Mouse (Mus musculus) layer of hippocampus, adult 18-20 months (tissue): ENCODE data around the gene Zfp326. TPM values are rescaled to one million over a fixed set of nuclear protein-coding genes. Genes with fewer than 3 reads are reported as not detected.
"Not testable (repeated sequence)": the region's sequence is repeated elsewhere in the genome, so short reads cannot be mapped to it uniquely, and the experiment has no call there.

Experiments used
- DNase-seq, 2 experiments: peaks; one replicate each; pipeline ENCODE4 v3.0.0; 2022; ENCODE audit warnings: low spot score in 2 of 2
- long read RNA-seq: library from polyadenylated mRNA; stranded (forward); transcript quantifications from one replicate; pipeline ENCODE4 v2.0.0, GENCODE M21; 2021
- total RNA-seq, 2 experiments: library from RNA; stranded (reverse); gene quantifications; 2 replicates each; pipeline ENCODE4 v1.2.3; 2021

Gene Zfp326
- total RNA-seq: 10 to 100 TPM; 34.2 to 34.6 TPM
- long read RNA-seq: 0 reads

DNA sequence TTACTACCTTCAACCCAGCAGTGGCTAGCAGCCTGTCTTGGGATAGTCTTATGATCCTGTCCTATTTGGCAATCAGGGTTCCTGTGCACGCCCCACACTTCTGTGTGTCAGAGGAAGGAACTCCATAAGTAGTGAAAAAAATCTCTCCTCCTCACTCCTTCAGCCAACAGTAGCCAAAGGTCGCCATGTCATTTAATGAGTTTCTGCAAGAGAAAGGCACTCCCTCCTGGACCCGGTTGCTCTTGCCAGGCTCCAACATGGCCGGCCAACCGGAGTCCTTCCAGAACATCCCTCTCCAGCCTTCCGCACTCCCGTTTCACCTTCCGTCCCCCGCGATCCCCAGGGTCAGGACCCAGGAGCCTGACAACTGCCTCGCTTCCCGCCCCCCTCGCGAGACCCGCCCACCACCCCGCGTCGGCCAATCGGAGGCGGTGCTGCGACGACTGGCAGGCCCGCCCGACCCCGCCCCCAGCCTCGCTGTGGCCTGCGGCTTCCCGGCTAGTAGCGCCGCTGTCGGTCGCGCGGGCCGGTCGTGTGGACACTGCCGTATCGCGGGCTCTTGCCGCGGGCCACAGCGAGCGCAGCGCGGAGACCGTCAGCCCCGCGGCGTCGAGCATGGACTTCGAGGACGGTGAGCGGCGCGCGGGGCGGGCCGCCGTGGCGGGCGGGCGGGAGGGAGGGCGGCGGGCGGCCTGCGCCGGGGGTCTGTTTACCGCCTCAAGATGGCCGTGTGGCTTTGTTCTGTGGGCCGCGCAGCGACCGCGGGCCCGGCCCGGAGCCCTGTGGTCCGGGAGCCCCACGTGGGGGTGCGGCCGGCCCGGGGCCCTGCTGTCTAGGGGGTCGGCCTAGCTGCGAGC lies at the start of gene Zfp326:
Zfp326 (plus strand) TSS at position 498 of the 857 bp plus-strand sequence.
- peak; percentile 70 to 79 for DNase-seq

DNA sequence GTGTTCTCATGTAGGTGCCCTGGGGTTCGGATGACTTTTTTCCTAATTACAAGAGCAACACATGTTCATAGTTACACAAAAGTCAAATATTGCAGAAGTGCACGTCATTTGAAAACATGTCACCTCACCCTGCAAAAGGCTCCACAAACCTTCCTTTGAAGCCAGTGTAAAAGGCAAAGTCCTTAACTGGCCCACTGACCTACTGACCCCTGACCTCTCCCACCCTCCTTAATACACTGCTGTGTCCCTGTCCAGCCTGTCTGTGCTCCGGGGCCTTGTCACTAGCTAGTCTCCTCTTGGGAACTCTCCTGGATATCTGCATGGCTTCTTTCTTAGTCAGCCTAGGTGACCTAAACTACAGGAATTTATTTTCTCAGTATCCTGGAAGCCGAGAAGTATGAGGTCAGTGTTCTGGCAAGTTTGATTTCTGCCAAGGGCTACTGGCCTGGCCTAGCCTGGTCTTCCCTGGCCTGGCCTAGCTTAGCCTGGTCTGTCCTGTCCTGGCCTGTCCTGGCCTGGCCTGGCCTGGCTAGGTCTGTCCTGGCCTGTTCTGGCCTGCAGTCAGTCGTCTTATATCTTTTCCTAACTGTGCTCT lies 49.4 kb upstream of the Zfp326 start:
- DNase-seq: no peak

DNA sequence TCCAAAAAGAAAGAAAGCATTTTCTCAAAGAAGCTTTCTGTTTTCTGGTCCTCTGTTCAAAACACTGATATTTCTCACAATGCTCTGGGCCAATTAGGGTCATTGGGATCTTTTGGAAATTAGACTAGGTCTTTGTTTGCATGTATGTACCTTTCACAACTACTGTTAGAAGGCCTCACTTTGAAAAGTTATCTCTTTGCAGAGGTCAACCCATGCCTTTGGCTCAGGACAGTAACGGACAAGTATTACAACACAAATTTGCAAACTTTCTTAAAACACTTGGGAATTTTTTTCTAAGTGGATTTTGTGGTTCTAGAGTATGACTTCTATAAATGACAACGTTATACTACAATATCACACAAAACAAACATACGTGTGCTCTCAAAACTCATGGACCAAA lies 48.3 kb upstream of the Zfp326 start:
- DNase-seq: no peak

DNA sequence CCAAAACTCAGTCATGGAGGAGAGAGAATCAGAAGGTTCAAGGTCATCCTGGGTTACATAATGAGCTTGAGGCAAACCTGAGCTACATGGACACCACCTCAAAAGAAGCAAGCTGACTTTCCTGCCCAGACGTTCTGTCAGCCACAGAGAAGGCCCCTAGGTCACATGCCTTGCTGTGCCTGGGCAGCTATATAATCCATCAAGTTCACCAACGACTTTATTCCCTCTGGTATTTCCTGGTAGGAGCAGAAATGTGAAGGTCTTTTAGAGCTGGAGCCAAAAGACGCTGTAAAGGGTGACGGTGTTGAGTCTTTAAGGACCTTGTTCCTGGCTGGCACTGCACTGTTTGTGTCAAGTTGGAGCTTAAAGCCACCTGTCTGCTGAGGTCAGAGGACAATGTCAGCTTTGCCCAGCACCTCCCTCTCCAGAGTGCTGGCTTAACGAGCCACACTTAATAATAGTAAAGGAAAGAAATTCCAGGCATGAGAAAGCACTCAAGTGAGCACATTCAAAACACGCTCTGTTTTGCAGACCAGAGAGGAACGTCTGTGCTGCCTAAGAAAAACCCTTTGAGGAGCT lies 47.3 kb upstream of the Zfp326 start:
- DNase-seq: no peak

DNA sequence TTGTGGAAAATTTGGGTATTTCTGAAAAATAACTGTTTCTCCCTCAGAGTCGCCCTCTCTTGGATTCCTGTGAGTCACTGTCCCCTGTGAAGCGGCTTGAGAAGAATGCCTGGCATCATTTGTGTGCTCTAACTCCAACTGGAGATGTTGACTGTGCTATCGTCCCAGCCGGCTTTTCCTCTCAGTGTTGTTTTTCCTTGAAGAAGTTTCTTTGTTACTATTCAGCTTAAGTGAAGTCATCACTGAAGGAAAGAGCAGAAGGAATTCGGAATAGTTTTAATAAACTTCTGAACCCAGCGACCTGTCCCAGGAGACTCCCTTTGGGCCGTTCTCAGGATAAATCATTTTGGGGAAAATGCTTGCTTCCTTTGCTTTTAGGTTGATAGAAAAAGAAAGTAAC lies 44.2 kb upstream of the Zfp326 start:
- no peak for DNase-seq

DNA sequence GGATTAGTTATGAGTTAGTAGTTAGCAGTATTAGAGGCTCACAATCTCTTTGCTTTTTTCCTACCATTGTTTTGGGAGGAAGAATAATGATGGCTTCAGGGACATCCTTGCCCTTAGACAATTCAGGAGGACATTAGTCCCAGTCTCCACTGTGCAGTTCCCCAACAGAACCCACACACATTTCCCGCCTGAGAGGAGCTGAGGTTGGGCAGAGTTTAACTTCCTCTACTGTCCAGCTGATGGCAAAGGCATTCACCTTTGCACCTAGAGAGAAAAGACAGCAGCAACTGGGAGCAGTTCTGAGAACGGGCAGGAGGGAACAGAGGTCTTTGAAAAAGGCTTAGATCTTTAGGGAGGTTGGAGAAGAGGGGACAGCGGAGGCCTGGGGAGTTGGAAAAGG lies 42.4 kb upstream of the Zfp326 start:
- no peak for DNase-seq

DNA sequence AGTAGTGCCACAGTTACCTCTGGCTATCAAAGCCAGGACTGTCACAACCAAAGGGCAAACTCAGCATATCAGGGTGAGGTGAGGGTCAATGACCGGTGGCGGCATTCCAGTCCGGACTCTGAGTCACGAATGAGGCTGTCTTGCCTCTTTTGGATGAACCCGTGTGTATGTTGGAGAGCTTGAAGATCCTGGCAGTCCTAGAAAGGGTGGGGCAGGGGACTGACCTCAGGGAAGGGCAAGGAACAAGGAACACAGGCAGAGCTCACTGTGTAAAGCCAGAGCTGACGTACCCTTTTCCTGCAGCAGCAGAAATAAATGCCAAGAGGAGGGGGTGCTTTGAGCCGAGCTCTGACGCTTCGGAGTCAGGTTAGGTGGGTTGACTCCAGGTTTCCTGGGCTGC lies 40.4 kb upstream of the Zfp326 start:
- no peak for DNase-seq

DNA sequence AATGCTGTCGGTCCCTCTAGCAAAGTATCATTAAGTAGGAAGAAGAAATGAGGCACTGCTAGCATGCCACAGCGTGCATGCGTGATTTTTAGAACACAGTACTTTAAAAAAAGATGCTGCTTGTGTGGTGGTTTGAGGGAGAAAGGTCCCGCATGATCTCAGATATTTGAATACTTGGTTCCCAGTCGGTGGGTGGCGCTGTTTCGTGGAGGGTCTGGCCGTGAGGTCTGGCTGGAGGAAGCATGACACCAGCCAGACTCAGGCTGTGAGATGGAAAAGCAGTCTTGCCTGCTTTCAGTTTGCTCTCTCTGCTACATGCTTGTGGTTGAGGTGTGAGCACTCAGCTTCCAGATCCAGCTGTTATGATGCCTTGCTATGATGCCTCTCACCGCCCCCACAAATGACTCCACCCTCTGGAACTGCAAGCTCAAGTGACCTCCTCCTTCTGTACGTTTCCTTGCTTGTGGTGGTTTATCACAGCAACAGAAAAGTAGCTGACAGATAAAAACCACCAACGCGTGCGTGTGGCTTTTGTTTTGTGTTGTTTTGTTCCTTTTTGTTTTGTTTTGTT lies 36.5 kb upstream of the Zfp326 start:
- DNase-seq: no peak

DNA sequence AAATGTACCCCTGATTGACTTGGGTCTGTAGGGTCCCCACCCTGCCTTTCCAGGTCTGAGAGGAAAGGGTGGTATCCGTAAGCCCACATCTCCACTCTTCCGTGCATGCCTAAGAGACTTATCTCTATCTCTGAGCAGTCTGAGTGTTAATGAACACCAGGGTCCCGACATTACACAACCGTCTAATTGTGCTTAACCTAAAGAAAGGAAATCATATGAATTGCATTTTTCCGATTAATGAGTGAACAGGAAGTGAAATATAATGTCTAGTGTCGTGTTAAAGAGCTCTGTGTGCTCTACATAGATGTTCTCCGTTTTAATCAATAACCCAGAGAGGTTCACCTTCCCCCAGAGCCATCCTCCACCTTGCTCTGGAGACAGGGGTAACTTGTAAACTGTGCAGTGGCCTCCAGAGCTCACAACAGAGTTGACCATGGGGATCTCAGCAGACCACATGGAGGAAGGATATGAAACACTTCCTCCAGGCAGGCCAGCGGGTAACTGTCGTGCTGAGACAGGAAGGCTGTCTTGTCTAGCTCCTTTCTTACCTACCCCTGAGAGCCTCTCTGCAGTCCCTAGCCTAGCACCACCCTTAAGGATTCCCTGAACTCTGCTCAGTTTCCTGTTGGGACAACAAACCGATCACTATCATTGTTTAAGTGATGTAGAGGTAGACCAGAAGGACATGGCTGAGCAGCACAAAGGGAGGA lies 32.2 kb upstream of the Zfp326 start:
- DNase-seq: no peak

DNA sequence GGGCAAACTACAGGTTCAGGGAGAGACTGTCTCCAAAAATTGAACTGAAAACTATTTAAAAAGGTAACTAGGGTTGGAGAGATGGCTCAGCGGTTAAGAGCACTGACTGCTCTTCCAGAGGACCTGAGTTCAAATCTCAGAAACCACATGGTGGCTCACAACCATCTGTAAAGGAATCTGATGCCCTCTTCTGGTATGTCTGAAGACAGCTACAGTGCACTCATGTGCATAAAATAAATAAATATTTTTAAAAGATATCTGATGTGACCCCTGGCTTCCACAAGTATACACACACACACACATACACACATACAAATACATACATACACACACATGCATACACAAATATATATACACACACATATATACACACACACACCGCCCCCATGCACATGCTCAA lies 31.3 kb upstream of the Zfp326 start:
- no peak for DNase-seq

DNA sequence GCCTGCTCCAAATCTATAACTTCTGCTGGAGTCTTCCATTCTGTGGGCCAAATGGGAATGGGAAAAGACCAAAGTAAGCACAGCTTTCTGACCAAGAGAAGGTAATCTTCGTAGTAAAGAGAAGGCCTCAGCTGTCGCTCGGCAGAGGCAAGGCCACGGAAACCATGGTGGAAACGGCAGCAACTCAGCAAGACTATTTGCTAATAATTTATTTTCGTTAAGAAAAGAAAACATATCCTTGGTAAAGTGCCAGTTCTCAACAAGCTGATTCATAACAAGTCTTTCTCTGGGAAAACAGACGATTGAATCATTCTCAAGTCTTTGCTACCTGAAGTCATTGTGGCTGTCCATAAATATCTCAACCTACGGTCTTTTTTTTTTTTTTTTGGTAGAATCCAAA lies 28.6 kb upstream of the Zfp326 start:
- DNase-seq: no peak

DNA sequence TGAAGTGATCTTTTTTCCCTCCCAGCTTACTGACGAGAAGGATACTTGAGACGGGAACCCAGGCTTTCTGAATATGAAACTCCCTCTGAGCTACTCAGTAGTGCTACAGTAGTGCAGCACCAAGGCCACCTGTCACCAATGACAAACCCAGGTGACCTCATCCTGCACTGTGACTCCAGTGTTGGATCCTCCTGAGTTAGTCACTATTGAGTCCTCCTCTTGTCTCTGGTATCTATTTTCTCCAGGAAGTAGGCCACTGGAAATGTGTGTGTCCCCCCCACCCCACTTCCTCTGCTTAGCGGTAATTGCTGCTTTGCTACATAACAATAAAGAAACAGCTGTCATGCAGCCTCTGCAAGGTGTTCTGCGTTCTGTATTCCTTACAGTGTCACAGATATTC lies 27.1 kb upstream of the Zfp326 start:
- no peak for DNase-seq

DNA sequence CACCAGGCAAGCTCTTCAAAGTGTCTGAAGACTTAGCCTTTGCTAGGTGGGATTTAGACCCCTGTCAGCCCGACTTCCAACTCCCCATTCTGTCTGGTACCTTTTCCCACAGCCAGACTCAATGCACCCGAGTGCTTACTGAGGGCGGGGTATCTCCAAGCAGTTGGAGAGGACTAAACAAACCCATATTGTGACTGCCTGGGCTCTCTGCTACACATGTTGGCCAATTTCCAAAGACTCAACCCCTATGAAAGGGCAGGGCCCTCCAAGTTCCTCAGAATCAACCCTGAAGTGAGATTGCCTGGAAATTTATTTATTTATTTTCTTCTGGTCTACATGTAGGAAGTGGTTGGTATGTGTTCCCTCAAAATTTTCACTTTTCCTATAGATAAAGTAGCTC lies 26.7 kb upstream of the Zfp326 start:
- no peak for DNase-seq

DNA sequence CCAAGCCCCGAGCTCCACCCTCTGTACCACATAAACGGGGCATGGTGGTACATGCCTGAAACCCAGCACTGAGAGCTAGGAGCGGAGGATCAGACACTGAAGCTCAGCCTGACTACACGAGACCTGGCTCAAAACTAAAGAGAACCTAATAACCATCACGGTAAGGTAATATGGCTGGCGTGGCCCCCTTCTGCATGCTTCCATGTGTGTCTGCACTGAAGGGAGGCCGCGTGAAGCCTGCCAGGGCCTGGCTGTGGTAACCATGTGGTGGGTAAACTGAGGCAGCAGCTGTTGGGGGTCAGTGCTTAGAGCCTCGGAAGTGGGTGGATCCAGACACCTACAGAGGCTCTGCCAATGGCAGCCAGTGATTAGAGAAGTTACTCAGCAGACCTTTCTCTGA lies 23.1 kb upstream of the Zfp326 start:
- no peak for DNase-seq

DNA sequence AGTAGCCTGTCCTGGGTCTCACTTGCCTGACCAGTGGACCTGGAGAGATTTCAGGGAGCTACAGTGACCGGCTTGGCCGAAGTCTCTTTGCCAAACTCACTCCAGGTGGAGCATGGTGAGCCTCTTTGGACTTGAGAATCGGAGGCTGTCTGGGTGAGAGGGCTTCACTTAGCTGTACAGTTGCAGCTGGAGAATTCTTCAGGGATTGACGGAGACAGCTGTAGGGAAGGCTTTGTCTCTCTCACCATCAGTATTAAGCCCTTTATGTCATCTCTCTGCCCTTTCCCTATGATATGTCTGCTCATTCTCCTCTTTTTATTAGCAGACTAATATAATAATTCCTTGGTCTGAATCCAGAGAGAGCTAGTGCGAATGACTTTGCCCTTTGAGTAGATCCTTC lies 18.9 kb upstream of the Zfp326 start:
- no peak for DNase-seq

DNA sequence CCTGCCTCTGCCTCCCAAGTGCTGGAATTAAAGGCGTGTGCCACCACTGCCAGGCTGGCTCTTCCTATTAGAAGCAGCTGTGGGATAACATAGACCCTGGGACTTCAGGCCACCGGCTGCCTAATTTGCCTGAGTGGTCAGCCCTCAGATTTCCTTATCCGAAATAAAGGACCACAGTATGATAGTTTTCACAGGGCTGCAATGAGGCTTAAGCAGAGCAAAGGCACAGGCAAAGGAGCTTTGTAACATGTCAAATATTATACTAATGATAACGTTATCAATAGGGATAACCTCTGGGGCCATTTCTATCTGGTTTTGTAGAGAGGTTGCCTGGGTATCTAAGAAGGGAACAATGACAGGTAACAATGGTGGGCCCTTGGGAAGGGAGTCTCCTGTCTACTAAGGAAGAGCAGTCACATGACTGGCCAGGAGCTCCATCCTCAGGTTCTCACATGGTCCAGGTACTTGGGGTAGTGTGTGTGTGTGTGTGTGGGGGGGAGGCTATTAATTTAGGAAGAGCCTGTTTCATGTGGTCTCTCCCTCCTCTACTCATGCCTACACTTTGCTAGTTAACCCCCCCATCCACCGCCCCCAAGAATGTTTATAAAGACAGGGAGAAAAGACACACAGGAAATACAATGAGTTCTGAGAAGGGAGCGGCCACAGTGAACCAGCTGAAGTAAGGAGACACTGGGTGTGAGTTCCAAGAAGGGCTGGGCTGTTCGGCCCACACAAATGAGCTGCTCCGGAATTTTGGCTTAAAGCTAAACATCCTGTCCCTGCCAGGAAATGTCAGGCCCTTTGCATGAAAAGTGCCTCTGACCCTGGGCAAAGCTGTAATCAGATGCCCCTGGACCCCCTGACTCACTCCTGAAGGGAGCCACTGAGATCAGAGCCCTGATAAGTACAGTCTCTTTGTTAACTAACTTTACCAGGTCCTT lies 17.3 kb upstream of the Zfp326 start:
- no peak for DNase-seq

DNA sequence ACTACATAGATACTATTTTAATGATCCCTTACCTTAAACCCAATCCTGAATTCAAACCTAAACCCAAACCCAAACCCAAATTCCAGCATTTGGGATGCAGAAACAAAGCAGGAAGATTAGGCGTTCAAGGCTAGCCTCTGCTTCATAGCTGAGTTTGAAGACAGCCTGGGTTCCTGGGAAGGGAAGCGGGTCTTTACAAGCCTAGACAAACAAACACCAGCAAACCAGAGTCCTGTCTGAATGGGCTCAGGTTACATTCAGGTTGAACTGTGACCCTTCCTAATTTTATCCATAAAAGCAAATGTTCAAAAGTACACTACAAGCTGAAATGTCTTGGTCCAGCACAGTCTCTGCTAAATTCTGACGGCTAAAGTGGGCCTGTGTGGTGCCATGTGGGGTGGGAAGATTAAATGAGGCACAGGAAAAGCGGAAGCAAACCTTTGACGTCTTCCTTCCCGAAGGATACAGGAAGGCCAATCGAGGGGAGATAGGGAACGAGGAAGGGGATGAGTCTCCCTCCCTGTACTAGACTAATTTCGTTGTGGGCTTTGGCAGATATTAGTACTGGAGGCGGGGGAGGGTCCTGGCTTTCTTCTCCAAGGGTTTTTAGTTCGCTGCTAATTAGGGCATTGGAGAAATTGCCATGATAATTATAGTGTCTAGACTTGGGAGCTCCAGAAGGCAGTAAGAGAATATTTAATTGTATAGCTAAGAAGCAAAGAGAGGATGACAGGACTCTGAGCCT lies 16.5 kb upstream of the Zfp326 start:
- no peak for DNase-seq

DNA sequence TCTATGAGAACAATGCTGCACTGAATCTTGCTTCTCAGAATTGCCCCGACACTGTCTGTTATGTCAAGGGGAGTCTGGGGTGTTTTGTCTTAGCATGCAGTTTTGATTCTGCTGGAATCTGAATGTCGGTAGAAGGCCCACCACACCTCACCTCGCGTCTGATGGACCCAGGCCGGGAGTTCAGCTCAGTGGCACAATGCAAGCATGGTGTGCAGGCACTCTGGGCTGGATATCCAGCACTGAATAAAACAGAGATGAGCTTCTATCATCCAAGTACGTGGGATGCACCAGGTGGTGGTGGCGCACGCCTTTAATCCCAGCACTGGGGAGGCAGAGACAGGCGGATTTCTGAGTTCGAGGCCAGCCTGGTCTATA lies 15.9 kb upstream of the Zfp326 start:
- DNase-seq: no peak

DNA sequence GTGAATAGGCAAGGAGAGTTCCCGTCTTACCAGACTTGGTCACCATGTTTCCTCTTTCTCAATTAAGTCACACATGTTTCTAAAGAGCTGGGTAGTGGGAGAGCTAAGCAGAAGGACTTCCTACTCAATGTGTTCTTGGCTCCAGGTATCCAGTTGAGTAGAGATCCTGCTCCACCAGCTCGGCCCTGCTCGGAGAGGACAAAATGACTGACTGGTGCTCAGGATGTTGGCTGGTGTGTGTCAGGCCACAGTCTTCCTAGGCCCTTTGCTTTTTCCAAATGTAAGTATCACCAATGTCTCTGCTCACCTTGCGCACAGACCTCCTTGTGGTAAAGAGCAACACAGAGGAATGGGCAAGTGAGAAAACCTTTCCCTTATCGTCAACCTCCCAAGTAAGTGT lies 14.7 kb upstream of the Zfp326 start:
- DNase-seq: no peak

DNA sequence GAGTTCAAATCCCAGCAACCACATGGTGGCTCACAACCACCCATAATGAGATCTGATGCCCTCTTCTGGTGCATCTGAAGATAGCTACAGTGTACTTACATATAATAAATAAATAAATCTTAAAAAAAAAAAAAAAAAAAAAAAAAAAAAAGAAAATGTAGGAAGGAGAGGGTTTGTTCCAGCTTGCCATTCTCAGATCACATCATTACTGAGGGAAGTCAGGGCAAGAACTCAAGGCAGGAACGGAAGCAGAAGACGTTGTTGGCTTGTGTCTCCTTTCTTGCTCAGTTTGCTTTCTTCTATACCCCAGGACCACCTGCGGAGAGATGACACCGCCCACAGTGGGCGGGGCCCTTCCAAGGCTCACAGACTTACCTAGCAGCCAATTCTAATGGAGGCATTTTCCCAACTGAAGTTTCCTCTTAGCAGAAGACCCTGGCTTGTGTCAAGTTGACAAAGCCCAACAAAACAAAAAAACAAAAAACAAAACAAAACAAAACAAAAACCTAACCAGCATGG lies 11.2 kb upstream of the Zfp326 start:
- not testable (repeated sequence) for DNase-seq
